Mouse (Mus musculus) heart, postnatal 4 days (tissue): ENCODE results near the gene Cd40. TPM values are rescaled to one million over a fixed set of nuclear protein-coding genes. Genes with fewer than 3 reads are reported as not detected.

Experiments used
- DNase-seq: peaks from one replicate; pipeline ENCODE4 v3.0.0; 2021
- total RNA-seq, 2 experiments: library from RNA; stranded (reverse); gene quantifications; 2 replicates each; pipeline ENCODE4 v1.2.3; 2021

Cd40 gene
- total RNA-seq, 2 experiments from 2014 or later: 4.9 to 5.3 TPM

GRCm38 (mm10) chr2:165102920-165103319 is 47.5 kb downstream of the Cd40 start:
- DNase-seq: no peak

DNA sequence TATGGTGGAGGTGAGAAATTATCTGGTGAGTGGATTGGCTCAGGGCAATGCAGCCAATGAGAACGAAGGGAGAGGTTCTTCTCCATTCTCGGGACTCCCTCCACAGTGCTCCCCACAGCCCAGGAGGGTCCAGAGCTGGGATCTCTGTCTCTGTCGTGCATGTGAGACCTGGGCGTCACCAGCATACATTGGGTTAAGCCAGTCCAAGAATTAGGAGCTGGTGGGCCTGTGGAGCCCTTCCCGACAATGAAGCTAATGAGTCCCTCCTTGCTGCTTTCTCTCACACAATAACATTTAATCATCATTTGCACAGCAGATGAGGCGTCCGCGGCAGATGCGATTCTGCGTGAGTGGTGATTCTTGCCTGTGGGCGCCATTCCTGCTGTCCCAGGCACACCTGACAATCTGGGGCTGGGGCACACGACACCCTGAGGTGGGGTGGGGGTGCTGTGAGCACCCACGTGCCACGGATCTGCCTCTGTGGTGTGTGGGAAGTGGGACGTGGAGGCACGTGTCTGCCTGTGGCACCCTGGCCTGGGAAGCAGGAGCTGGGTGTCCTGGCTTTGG is 50.2 kb downstream of the Cd40 start:
- DNase-seq: no peak

DNA sequence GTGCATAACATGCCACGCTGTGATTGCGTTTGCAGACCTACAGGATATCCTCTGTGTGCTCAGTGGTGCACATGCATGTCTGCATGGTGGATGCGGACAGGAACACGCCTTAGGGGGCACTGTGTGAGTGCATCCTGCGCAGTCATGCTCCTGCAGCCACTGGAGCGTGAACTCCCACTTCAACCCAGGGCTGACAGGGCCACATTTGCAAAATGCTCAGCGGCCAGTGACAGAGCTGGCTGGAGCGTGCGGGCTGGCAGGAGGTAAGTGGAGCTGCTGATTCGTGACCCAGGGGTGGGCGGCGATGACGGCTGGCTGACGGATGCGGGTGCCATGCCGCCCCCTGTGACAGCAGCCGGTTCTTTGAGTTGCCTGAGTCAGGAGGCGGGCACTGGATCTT is 51.2 kb downstream of the Cd40 start:
- DNase-seq: no peak

DNA sequence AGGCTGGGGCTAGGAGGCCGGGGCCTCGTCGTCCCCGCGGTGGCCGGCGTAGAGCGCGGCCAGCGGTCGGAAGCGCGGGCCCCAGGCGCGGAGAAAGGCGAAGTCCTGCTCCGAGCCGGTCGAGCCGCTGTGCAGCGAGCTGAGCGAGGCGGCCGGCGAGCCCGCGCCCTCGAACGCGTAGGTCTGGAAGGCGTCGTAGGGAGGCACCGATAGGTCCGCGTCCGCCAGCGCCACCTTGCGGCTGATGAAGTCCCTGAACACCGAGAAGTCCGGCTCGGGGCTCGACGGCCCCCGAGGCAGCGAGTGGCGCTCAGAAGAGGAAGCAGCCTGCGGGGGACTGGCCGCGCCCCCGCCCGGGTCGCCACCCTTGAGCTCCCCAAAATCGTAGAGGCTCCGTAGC is 56.7 kb downstream of the Cd40 start:
- peak; percentile 93 for DNase-seq

- no peak for DNase-seq
Observed at GRCm38 (mm10) chr2:165113733-165114132, 58.3 kb downstream of the Cd40 start.

DNA sequence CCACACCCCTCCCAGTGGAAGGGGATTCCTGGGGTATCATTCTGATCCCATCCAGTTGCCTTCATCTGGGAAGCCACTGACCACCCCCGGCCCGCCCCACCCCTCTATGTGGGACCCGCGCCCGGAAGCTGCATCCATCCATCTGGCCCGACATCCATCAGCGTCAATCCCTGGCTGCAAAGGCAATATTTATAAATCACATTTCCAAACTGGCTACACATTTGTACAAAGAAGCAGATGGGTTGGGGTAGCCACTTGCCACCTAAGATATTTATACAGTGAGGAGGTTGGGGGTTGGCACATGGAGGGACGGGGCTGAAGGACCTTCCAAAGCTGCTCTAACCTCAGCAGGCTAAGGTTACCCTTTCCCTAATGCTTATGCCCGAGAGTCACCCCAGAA is 65.3 kb downstream of the Cd40 start:
- DNase-seq: no peak

GRCm38 (mm10) chr2:165121206-165121840 is 65.9 kb downstream of the Cd40 start:
- DNase-seq: no peak

Other genes with a start within 250 kb of the Cd40 start
- gene Zswim1, start 232.9 kb upstream of the Cd40 start, total RNA-seq: 1 to 10 TPM; 5.0 to 5.8 TPM
- 1 to 10 TPM in 1 of 2 experiments, under 1 TPM in 1; 0.92 to 1.9 TPM for gene Spata25, start 227.1 kb upstream of the Cd40 start, total RNA-seq
- 100 to 1,000 TPM; 101 to 104 TPM for gene Ctsa, start 222.8 kb upstream of the Cd40 start, total RNA-seq
- gene Neurl2, start 222.2 kb upstream of the Cd40 start, total RNA-seq: 10 to 100 TPM; 33.3 to 34.0 TPM
- gene Pltp, start 197.9 kb upstream of the Cd40 start, total RNA-seq: 10 to 100 TPM; 13.2 to 20.5 TPM
- 10 to 100 TPM; 47.0 to 48.2 TPM for gene Pcif1, start 176.3 kb upstream of the Cd40 start, total RNA-seq
- 10 to 100 TPM; 14.7 to 15.8 TPM for gene Zfp335, start 143.9 kb upstream of the Cd40 start, total RNA-seq
- gene Mmp9, start 114.8 kb upstream of the Cd40 start, total RNA-seq: under 1 TPM; 0.48 to 0.63 TPM
- gene Slc12a5, start 94.8 kb upstream of the Cd40 start, total RNA-seq: 1 to 10 TPM in 1 of 2 experiments, under 1 TPM in 1; 0.90 to 1.1 TPM
- gene Ncoa5, start 20.8 kb upstream of the Cd40 start, total RNA-seq: 10 to 100 TPM; 29.1 to 30.2 TPM
- gene 1700025C18Rik, start 35.1 kb downstream of the Cd40 start, total RNA-seq: not detected
- under 1 TPM; 0.24 to 0.27 TPM for gene Cdh22, start 179.2 kb downstream of the Cd40 start, total RNA-seq
- gene Slc35c2, start 232.2 kb downstream of the Cd40 start, total RNA-seq: 10 to 100 TPM; 18.9 to 20.6 TPM